In the genomic region with DNA sequence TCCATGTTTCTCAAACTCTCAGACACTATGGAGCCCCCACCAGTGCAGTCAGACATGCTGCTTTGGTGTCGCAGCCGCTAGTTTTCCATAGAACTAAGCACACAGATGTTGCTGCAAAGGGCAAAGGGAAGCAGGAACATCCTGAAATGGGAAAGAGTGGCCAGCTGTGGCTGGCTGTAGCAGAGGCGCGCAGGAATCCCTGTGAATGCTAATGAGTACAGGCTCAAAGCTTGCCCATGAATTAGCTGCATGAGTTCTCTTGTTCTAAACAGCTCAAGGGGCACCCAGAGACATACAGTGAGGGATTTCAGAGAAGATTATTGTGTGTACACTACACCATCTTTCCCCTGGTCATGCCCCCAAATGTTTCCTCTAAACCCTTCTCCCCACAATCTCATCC, we compare ENCODE assay signal across 17 mouse cellular contexts.
"Had no signal": no experiment of that assay in that cellular context is flagged by ENCODE, and none has a peak within 500 bp of the region (broad histone marks: within the 10 kb centered on the region; RNA-seq: fewer than 3 reads in every experiment).

No protein-coding gene starts in this region.

- H3K9me3 ChIP-seq: limb, embryonic 15.5 days; liver, embryonic 13.5 days; lung, embryonic 15.5 days; neural tube, embryonic 13.5 days had no signal

- H3K27ac ChIP-seq: kidney, postnatal 0 days; limb, embryonic 15.5 days; liver, embryonic 13.5 days; lung, embryonic 15.5 days; macrophage; neural tube, embryonic 13.5 days had no signal

- H3K4me3 ChIP-seq: limb, embryonic 15.5 days; liver, embryonic 13.5 days; lung, embryonic 15.5 days; megakaryocyte, embryonic 14.5 days; neural tube, embryonic 13.5 days had no signal

- H3K27me3 ChIP-seq: limb, embryonic 15.5 days; liver, embryonic 13.5 days; lung, embryonic 15.5 days; megakaryocyte, embryonic 14.5 days; neural tube, embryonic 13.5 days had no signal

- ATAC-seq: liver, postnatal 0 days had no signal

- H3K4me2 ChIP-seq: limb, embryonic 15.5 days; liver, embryonic 13.5 days; lung, embryonic 15.5 days; neural tube, embryonic 13.5 days had no signal

- H3K9ac ChIP-seq: limb, embryonic 15.5 days; liver, embryonic 13.5 days; liver, postnatal 0 days; lung, embryonic 15.5 days; neural tube, embryonic 13.5 days had no signal

- DNase-seq: kidney, adult 11 months; kidney, adult 9 months; kidney, postnatal 36 days; layer of hippocampus, adult 9-11 months; layer of hippocampus, postnatal 36 days; liver, embryonic 13.5 days; liver, postnatal 0 days; lung, postnatal 14 days; spleen, adult 18-20 months; thymus, adult 18-20 months; thymus, postnatal 14 days had no signal

- H3K36me3 ChIP-seq: limb, embryonic 15.5 days; liver, embryonic 13.5 days; lung, embryonic 15.5 days; neural tube, embryonic 13.5 days had no signal

- H3K4me1 ChIP-seq: limb, embryonic 15.5 days; liver, embryonic 13.5 days; lung, embryonic 15.5 days; megakaryocyte, embryonic 14.5 days; neural tube, embryonic 13.5 days had no signal
